Mouse (Mus musculus) CD4-positive, CD25-positive, alpha-beta regulatory T cell, adult 4 months (primary cell): ENCODE measurements at regions not wholly inside any gene's neighbourhood (a gene's known extent, or its start where the extent isn't known, plus 50 kb on each side); places are given as distances from the start of the nearest gene placed in this dataset.

Experiments used
- ATAC-seq: one replicate; pipeline ENCODE4 v1.8.0; 2017

- no peak for ATAC-seq
Measured at GRCm38 (mm10) chr13:16498052-16498451, 486.4 kb downstream of the Inhba start.

- ATAC-seq, result no peak
Measured at GRCm38 (mm10) chr13:16512876-16513275, 501.2 kb downstream of the Inhba start.

- ATAC-seq, result no peak
Measured at GRCm38 (mm10) chr13:16515195-16515594, 503.5 kb downstream of the Inhba start.

GRCm38 (mm10) chr13:16529036-16529435 lies 517.4 kb downstream of the Inhba start:
- ATAC-seq, result no peak

- no peak for ATAC-seq
Measured at GRCm38 (mm10) chr13:16543771-16544170, 532.1 kb downstream of the Inhba start.

GRCm38 (mm10) chr13:16550060-16550459 lies 538.4 kb downstream of the Inhba start:
- ATAC-seq, result no peak

- no peak for ATAC-seq
Measured at GRCm38 (mm10) chr13:16564988-16565387, 553.3 kb downstream of the Inhba start.

- ATAC-seq, result no peak
Measured at GRCm38 (mm10) chr13:16574069-16574468, 562.4 kb downstream of the Inhba start.

- ATAC-seq, result no peak
Measured at GRCm38 (mm10) chr13:16586286-16586685, 574.6 kb downstream of the Inhba start.

- no peak for ATAC-seq
Measured at GRCm38 (mm10) chr13:16619755-16620154, 608.1 kb downstream of the Inhba start.

GRCm38 (mm10) chr13:16626584-16626983 lies 614.9 kb downstream of the Inhba start:
- ATAC-seq, result no peak

- ATAC-seq, result no peak
Measured at GRCm38 (mm10) chr13:16633445-16634092, 621.9 kb downstream of the Inhba start.

GRCm38 (mm10) chr13:16636251-16636650 lies 624.6 kb downstream of the Inhba start:
- ATAC-seq, result no peak

GRCm38 (mm10) chr13:16641611-16642449 lies 630.2 kb downstream of the Inhba start:
- ATAC-seq, result no peak

- no peak for ATAC-seq
Measured at GRCm38 (mm10) chr13:16642450-16642994, 630.9 kb downstream of the Inhba start.

- no peak for ATAC-seq
Measured at GRCm38 (mm10) chr13:16645311-16645710, 633.7 kb downstream of the Inhba start.

- no peak for ATAC-seq
Measured at GRCm38 (mm10) chr13:16646056-16646455, 634.4 kb downstream of the Inhba start.

GRCm38 (mm10) chr13:16646649-16647048 lies 635.0 kb downstream of the Inhba start:
- no peak for ATAC-seq

GRCm38 (mm10) chr13:16656110-16656509 lies 644.5 kb downstream of the Inhba start:
- no peak for ATAC-seq

- ATAC-seq, result no peak
Measured at GRCm38 (mm10) chr13:16659894-16660293, 648.2 kb downstream of the Inhba start.

- ATAC-seq, result no peak
Measured at GRCm38 (mm10) chr13:16668652-16669051, 657.0 kb downstream of the Inhba start.

GRCm38 (mm10) chr13:16669281-16669680 lies 657.6 kb downstream of the Inhba start:
- no peak for ATAC-seq

GRCm38 (mm10) chr13:16670047-16670733 lies 658.5 kb downstream of the Inhba start:
- no peak for ATAC-seq
